Mouse (Mus musculus) lung, postnatal 0 days (tissue): ENCODE measurements around the gene 1700056E22Rik. TPM values are rescaled to one million over a fixed set of nuclear protein-coding genes. Genes with fewer than 3 reads are reported as not detected.

Experiments used
- ATAC-seq: fragments of 200-750 bp; cut with Nextera tagmentation; 2 replicates; pipeline ENCODE4 v1.8.0; 2017; ENCODE audit warnings: moderate library complexity
- DNase-seq: peaks from one replicate; pipeline ENCODE4 v3.0.0-alpha.2; 2016; ENCODE audit warnings: low spot score
- H3K27ac ChIP-seq: fragments of 300-500 bp; sonication (generic); 2 replicates; pipeline ENCODE4 v1.5.1; 2014; ENCODE audit warnings: antibody characterized with exemption, mild to moderate bottlenecking, low read length, mixed read lengths
- H3K27me3 ChIP-seq: fragments of 300-500 bp; sonication (generic); replicated peaks from 2 replicates; pipeline ENCODE4 v1.6.1; 2014; ENCODE audit warnings: low read length, mixed read lengths; ENCODE audit not compliant: insufficient read depth
- H3K36me3 ChIP-seq: fragments of 300-500 bp; sonication (generic); 2 replicates; pipeline ENCODE4 v1.6.1; 2014; ENCODE audit warnings: low read length, mixed read lengths; ENCODE audit not compliant: insufficient read depth
- H3K4me1 ChIP-seq: fragments of 300-500 bp; sonication (generic); 2 replicates; pipeline ENCODE4 v1.6.1; 2014; ENCODE audit warnings: antibody characterized with exemption, low read depth, low read length, mixed read lengths; ENCODE audit not compliant: insufficient read depth
- H3K4me2 ChIP-seq: fragments of 300-500 bp; sonication (generic); replicated peaks from 2 replicates; pipeline ENCODE4 v1.6.1; 2014; ENCODE audit warnings: low read depth, mild to moderate bottlenecking, low read length, moderate library complexity, mixed read lengths
- H3K4me3 ChIP-seq: fragments of 300-500 bp; sonication (generic); 2 replicates; pipeline ENCODE4 v1.5.1; 2014; ENCODE audit warnings: low read depth, low read length
- H3K9ac ChIP-seq: fragments of 300-500 bp; sonication (generic); replicated peaks from 2 replicates; pipeline ENCODE4 v1.6.1; 2014; ENCODE audit warnings: low read depth, mild to moderate bottlenecking
- H3K9me3 ChIP-seq: fragments of 300-500 bp; sonication (generic); 2 replicates; pipeline ENCODE4 v1.6.1; 2016; ENCODE audit warnings: low read length, mixed read lengths
- CTCF ChIP-seq: IDR thresholded peaks from 2 replicates; pipeline ENCODE4 v1.5.1; 2016; ENCODE audit warnings: antibody characterized with exemption, mild to moderate bottlenecking
- EP300 ChIP-seq: IDR thresholded peaks from 2 replicates; pipeline ENCODE4 v1.6.1; 2016; ENCODE audit warnings: antibody characterized with exemption, mild to moderate bottlenecking, control low read depth
- WGBS: fragments of 180-500 bp; shearing (Covaris S2); extraction: QIAGEN DNeasy Blood & Tissue Kit; methylation state at CpG from one replicate; pipeline ENCODE4 v1.1.7; 2014; 5-methylcytosine and 5-hydroxymethylcytosine counted together
- polyA plus RNA-seq: library from polyadenylated mRNA; unstranded; fragments of >200 nt; fragmentation: Nextera tagmentation; extraction: Ambion mirVana; gene quantifications from 2 replicates; pipeline ENCODE4 v1.2.1, GENCODE M21; 2015

1700056E22Rik gene
- polyA plus RNA-seq, 1 experiment from 2014 or later = 2.3 TPM

GRCm38 (mm10) chr1:184019722-184020107 lies 14.4 kb downstream of the 1700056E22Rik start:
- H3K4me3 ChIP-seq = no peak overlapping the region
- DNase-seq (peak; percentile 8), ATAC-seq (no peak)
- no peaks in the 10 kb centered on the region for H3K4me1 ChIP-seq
- H3K27me3 ChIP-seq = no peaks in the 10 kb centered on the region
- TF ChIP-seq CTCF = no peak
- TF ChIP-seq EP300 = no peak
- no peaks in the 10 kb centered on the region for H3K9me3 ChIP-seq
- WGBS = 28% methylated on average over 6 of the region's 6 CpGs
- no peak overlapping the region for H3K27ac ChIP-seq
- no peak overlapping the region for H3K9ac ChIP-seq
- H3K36me3 ChIP-seq = no peaks in the 10 kb centered on the region
- no peak overlapping the region for H3K4me2 ChIP-seq

GRCm38 (mm10) chr1:184019042-184019721 lies 14.9 kb downstream of the 1700056E22Rik start:
- H3K27ac ChIP-seq = no peak overlapping the region
- no peaks in the 10 kb centered on the region for H3K27me3 ChIP-seq
- WGBS = 51% methylated on average over 6 of the region's 6 CpGs
- ATAC-seq (no peak), DNase-seq (no peak)
- TF ChIP-seq CTCF = no peak
- no peak for TF ChIP-seq EP300
- no peaks in the 10 kb centered on the region for H3K4me1 ChIP-seq
- H3K4me2 ChIP-seq = no peak overlapping the region
- H3K4me3 ChIP-seq = no peak overlapping the region
- H3K9ac ChIP-seq = no peak overlapping the region
- no peaks in the 10 kb centered on the region for H3K36me3 ChIP-seq
- no peaks in the 10 kb centered on the region for H3K9me3 ChIP-seq

- Histone ChIP-seq H3K4me2 (no peak overlapping the region), H3K27me3 (no peaks in the 10 kb centered on the region), H3K4me3 (no peak overlapping the region), H3K4me1 (no peaks in the 10 kb centered on the region), H3K9ac (no peak overlapping the region), H3K9me3 (no peaks in the 10 kb centered on the region), H3K36me3 (no peaks in the 10 kb centered on the region), H3K27ac (no peak overlapping the region)
- no peak for TF ChIP-seq EP300
- TF ChIP-seq CTCF = no peak
- ATAC-seq (no peak), DNase-seq (no peak)
- 72% methylated on average over 2 of the region's 2 CpGs for WGBS
Measured at GRCm38 (mm10) chr1:184017606-184018005, 16.5 kb downstream of the 1700056E22Rik start.

GRCm38 (mm10) chr1:184015995-184016730 lies 17.9 kb downstream of the 1700056E22Rik start:
- DNase-seq = peak; percentile 31
- no peak overlapping the region for H3K9ac ChIP-seq
- H3K4me1 ChIP-seq = no peaks in the 10 kb centered on the region
- H3K4me2 ChIP-seq = no peak overlapping the region
- H3K27me3 ChIP-seq = no peaks in the 10 kb centered on the region
- ATAC-seq = peak; percentile 56; the same call in 1 of the 2 replicates
- TF ChIP-seq EP300 (peak; percentile 66; the same call in 1 of the 2 replicates), CTCF (no peak)
- no peak overlapping the region for H3K4me3 ChIP-seq
- H3K9me3 ChIP-seq = no peaks in the 10 kb centered on the region
- H3K36me3 ChIP-seq = no peaks in the 10 kb centered on the region
- no peak overlapping the region for H3K27ac ChIP-seq
- WGBS = 55% methylated on average over 10 of the region's 10 CpGs

GRCm38 (mm10) chr1:184014091-184014490 lies 20.0 kb downstream of the 1700056E22Rik start:
- no peaks in the 10 kb centered on the region for H3K9me3 ChIP-seq

GRCm38 (mm10) chr1:184013106-184013505 lies 21.0 kb downstream of the 1700056E22Rik start, which contains the start of gene Dusp10:
Gene Dusp10 (plus strand): TSS chr1:184013302.
- Histone ChIP-seq H3K9me3 (no peaks in the 10 kb centered on the region), H3K36me3 (no peaks in the 10 kb centered on the region), H3K4me3 (no peak within 1 kb of the TSS), H3K9ac (no peak within 1 kb of the TSS), H3K27ac (no peak within 1 kb of the TSS), H3K4me2 (no peak within 1 kb of the TSS), H3K27me3 (no peaks in the 10 kb centered on the region), H3K4me1 (no peaks in the 10 kb centered on the region)
- no peak for DNase-seq
- no peak for ATAC-seq
- WGBS = 81% methylated on average over 4 of the region's 4 CpGs
- TF ChIP-seq CTCF (no peak), EP300 (no peak)

More at GRCm38 (mm10) chr1:184014091-184014490, 20.0 kb downstream of the 1700056E22Rik start:
- H3K9ac ChIP-seq = no peak overlapping the region
- ATAC-seq (no peak), DNase-seq (no peak)
- no peaks in the 10 kb centered on the region for H3K4me1 ChIP-seq
- H3K27me3 ChIP-seq = no peaks in the 10 kb centered on the region
- H3K36me3 ChIP-seq = no peaks in the 10 kb centered on the region
- whole genome bisulfite sequencing = 49% methylated on average over 3 of the region's 3 CpGs
- TF ChIP-seq CTCF (no peak), EP300 (no peak)
- no peak overlapping the region for H3K4me2 ChIP-seq
- H3K27ac ChIP-seq = no peak overlapping the region
- no peak overlapping the region for H3K4me3 ChIP-seq
